Mouse (Mus musculus): ENCODE measurements at regions not wholly inside any gene's neighbourhood (a gene's known extent, or its start where the extent isn't known, plus 50 kb on each side); places are given as distances from the start of the nearest gene placed in this dataset.

GRCm38 (mm10) chr3:58173821-58174220, 240.7 kb upstream of the Tsc22d2 start:
- no peak for ATAC-seq (ENCODE audit: extremely low read depth, insufficient number of reproducible peaks, low FRiP score, poor library complexity, severe bottlenecking)

- no peak for ATAC-seq (ENCODE audit: extremely low read depth, insufficient number of reproducible peaks, low FRiP score, poor library complexity, severe bottlenecking)
Observed at GRCm38 (mm10) chr3:58181715-58182114, 232.8 kb upstream of the Tsc22d2 start.

GRCm38 (mm10) chr3:58182299-58182698, 232.2 kb upstream of the Tsc22d2 start:
- ATAC-seq (ENCODE audit: extremely low read depth, insufficient number of reproducible peaks, low FRiP score, poor library complexity, severe bottlenecking): no peak

GRCm38 (mm10) chr3:58183279-58183678, 231.2 kb upstream of the Tsc22d2 start:
- ATAC-seq (ENCODE audit: extremely low read depth, insufficient number of reproducible peaks, low FRiP score, poor library complexity, severe bottlenecking): no peak

- no peak for ATAC-seq (ENCODE audit: extremely low read depth, insufficient number of reproducible peaks, low FRiP score, poor library complexity, severe bottlenecking)
Observed at GRCm38 (mm10) chr3:58200462-58200861, 214.1 kb upstream of the Tsc22d2 start.

- no peak for ATAC-seq (ENCODE audit: extremely low read depth, insufficient number of reproducible peaks, low FRiP score, poor library complexity, severe bottlenecking)
Observed at GRCm38 (mm10) chr3:58202816-58203215, 211.7 kb upstream of the Tsc22d2 start.

GRCm38 (mm10) chr3:58203806-58204205, 210.7 kb upstream of the Tsc22d2 start:
- no peak for ATAC-seq (ENCODE audit: extremely low read depth, insufficient number of reproducible peaks, low FRiP score, poor library complexity, severe bottlenecking)

GRCm38 (mm10) chr3:58205526-58205925, 209.0 kb upstream of the Tsc22d2 start:
- ATAC-seq (ENCODE audit: extremely low read depth, insufficient number of reproducible peaks, low FRiP score, poor library complexity, severe bottlenecking): no peak

- no peak for ATAC-seq (ENCODE audit: extremely low read depth, insufficient number of reproducible peaks, low FRiP score, poor library complexity, severe bottlenecking)
Observed at GRCm38 (mm10) chr3:58206776-58207398, 207.6 kb upstream of the Tsc22d2 start.

- no peak for ATAC-seq (ENCODE audit: extremely low read depth, insufficient number of reproducible peaks, low FRiP score, poor library complexity, severe bottlenecking)
Observed at GRCm38 (mm10) chr3:58211016-58211415, 203.5 kb upstream of the Tsc22d2 start.

- no peak for ATAC-seq (ENCODE audit: extremely low read depth, insufficient number of reproducible peaks, low FRiP score, poor library complexity, severe bottlenecking)
Observed at GRCm38 (mm10) chr3:58224696-58225095, 189.8 kb upstream of the Tsc22d2 start.

- no peak for ATAC-seq (ENCODE audit: extremely low read depth, insufficient number of reproducible peaks, low FRiP score, poor library complexity, severe bottlenecking)
Observed at GRCm38 (mm10) chr3:58226447-58227321, 187.8 kb upstream of the Tsc22d2 start.

- no peak for ATAC-seq (ENCODE audit: extremely low read depth, insufficient number of reproducible peaks, low FRiP score, poor library complexity, severe bottlenecking)
Observed at GRCm38 (mm10) chr3:58227322-58227627, 187.2 kb upstream of the Tsc22d2 start.

- no peak for ATAC-seq (ENCODE audit: extremely low read depth, insufficient number of reproducible peaks, low FRiP score, poor library complexity, severe bottlenecking)
Observed at GRCm38 (mm10) chr3:58228189-58228588, 186.3 kb upstream of the Tsc22d2 start.

GRCm38 (mm10) chr3:58231746-58232145, 182.8 kb upstream of the Tsc22d2 start:
- ATAC-seq (ENCODE audit: extremely low read depth, insufficient number of reproducible peaks, low FRiP score, poor library complexity, severe bottlenecking): no peak

GRCm38 (mm10) chr3:58233296-58233695, 181.2 kb upstream of the Tsc22d2 start:
- ATAC-seq (ENCODE audit: extremely low read depth, insufficient number of reproducible peaks, low FRiP score, poor library complexity, severe bottlenecking): no peak

GRCm38 (mm10) chr3:58234846-58235630, 179.5 kb upstream of the Tsc22d2 start:
- no peak for ATAC-seq (ENCODE audit: extremely low read depth, insufficient number of reproducible peaks, low FRiP score, poor library complexity, severe bottlenecking)

- ATAC-seq (ENCODE audit: extremely low read depth, insufficient number of reproducible peaks, low FRiP score, poor library complexity, severe bottlenecking): no peak
Observed at GRCm38 (mm10) chr3:58238111-58238510, 176.4 kb upstream of the Tsc22d2 start.

GRCm38 (mm10) chr3:58240775-58241174, 173.7 kb upstream of the Tsc22d2 start:
- no peak for ATAC-seq (ENCODE audit: extremely low read depth, insufficient number of reproducible peaks, low FRiP score, poor library complexity, severe bottlenecking)

- ATAC-seq (ENCODE audit: extremely low read depth, insufficient number of reproducible peaks, low FRiP score, poor library complexity, severe bottlenecking): no peak
Observed at GRCm38 (mm10) chr3:58245361-58245760, 169.2 kb upstream of the Tsc22d2 start.
